Mouse (Mus musculus): ENCODE data around the gene Cand2.

DNA sequence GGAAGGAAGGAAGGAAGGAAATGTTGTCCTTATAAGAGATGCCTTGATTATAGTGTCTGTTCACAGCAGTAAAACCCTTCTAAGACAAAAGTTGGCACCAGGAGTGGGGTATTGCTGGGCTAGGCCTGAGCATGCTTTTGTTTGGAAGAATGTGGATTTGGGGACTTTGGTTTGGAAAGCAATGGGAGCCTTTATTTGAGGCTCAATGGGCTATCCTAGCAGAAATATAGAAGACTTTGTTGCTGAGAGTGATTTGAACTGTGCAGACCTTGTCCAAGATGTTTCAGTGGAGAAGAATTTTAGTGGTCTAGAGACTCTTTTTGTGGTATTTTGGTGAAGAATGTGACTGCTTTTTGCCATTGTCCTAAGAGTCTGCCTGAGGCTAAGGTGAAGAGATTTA, 59.5 kb downstream of the Cand2 start:
- TF ChIP-seq UBTF (IDR thresholded peaks at IDR 0.05; ENCODE audit: low read depth, low read length) (no peak), POLR2AphosphoS2 (IDR thresholded peaks at IDR 0.05; ENCODE audit: low read depth, low read length) (no peak), GABPA (IDR thresholded peaks at IDR 0.05; ENCODE audit: insufficient replicate concordance, low read depth, low read length) (no peak), MAX (IDR thresholded peaks at IDR 0.05; ENCODE audit: low read length) (no peak), POLR2A (IDR thresholded peaks at IDR 0.05; ENCODE audit: low read depth, low read length) (no peak), ZMIZ1 (IDR thresholded peaks at IDR 0.05; ENCODE audit: low read depth, low read length) (no peak)

Data from CH12.LX (cell line).